In the genomic region with DNA sequence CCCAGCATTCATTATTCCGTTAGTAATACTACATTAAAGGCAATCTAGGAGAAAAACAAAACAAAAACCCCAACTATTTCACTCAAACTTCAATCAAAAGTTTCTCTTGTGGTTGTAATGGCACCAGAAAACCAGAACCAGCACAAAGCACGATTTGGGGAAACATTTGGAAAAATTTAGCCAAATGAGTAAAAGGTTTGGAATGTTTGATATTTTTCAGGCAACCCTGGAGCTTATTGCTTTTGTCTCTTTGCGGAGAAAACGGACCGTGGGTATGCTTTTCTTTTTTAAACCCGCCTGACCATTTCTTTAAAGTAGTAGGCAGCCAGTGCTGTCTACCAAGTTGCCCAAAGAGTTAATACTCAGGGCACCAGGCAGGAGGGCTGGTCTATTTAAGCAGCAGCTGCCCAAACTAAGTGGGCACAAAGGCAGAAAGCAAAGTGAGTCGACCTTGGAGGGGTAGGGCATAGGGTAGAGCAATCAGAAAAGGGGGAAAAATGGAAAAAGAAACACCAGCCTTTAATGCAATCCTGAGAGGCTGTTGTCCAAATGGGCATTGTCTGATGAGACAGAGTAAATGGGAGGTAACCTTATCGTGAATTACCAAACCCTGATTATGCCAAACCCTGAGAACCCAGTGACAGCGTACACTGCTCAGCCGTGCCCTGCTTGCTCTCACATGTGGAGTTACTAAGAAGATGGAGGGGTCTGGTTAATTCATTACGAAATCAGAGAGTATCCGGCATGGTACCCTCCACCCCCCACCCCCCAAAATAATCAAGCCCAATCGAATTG, we compare ENCODE assay signal across 8 mouse cellular contexts.
DNase-seq lines count a peak whose midpoint lies in the region; ATAC-seq lines count a peak whose summit lies in the region.

No protein-coding gene starts in this region.

- DNase-seq in kidney, postnatal 4 days, result peak; percentile 22 to 45
- no peak for DNase-seq in kidney, postnatal 10 days
- DNase-seq in urinary bladder, adult 2 months (ENCODE audit: low spot score), result no peak
- DNase-seq in layer of hippocampus, postnatal 36 days, result no peak
- no peak for DNase-seq in cerebellum, postnatal 36 days

- peak overlapping the region; percentile 92 for H3K27ac ChIP-seq in embryonic facial prominence, embryonic 15.5 days (replicated peaks)
- peak overlapping the region; percentile 71 for H3K27ac ChIP-seq in intestine, embryonic 16.5 days (ENCODE audit: low read length)
- peak overlapping the region; percentile 92 for H3K27ac ChIP-seq in neural tube, embryonic 13.5 days (replicated peaks)

- H3K36me3 ChIP-seq in embryonic facial prominence, embryonic 15.5 days, result no peaks in the 10 kb centered on the region
- no peaks in the 10 kb centered on the region for H3K36me3 ChIP-seq in intestine, embryonic 16.5 days (ENCODE audit: control insufficient read depth, insufficient read depth, low read length)
- H3K36me3 ChIP-seq in neural tube, embryonic 13.5 days, result no peaks in the 10 kb centered on the region

- H3K4me2 ChIP-seq in embryonic facial prominence, embryonic 15.5 days (replicated peaks), result peak overlapping the region; percentile 58
- peak overlapping the region; percentile 55 for H3K4me2 ChIP-seq in intestine, embryonic 16.5 days (ENCODE audit: low read depth, low read length)
- H3K4me2 ChIP-seq in neural tube, embryonic 13.5 days, result peak overlapping the region; percentile 71

- 8% methylated on average over 13 of the region's 13 CpGs for WGBS in embryonic facial prominence, embryonic 15.5 days
- WGBS in intestine, embryonic 16.5 days, result 34% methylated on average over 13 of the region's 13 CpGs
- WGBS in neural tube, embryonic 13.5 days, result 27% methylated on average over 13 of the region's 13 CpGs

- peaks cover 44% of the 10 kb centered on the region for H3K4me1 ChIP-seq in embryonic facial prominence, embryonic 15.5 days
- H3K4me1 ChIP-seq in intestine, embryonic 16.5 days (ENCODE audit: control insufficient read depth, insufficient read depth, low read length), result peaks cover 17% of the 10 kb centered on the region
- H3K4me1 ChIP-seq in neural tube, embryonic 13.5 days (replicated peaks), result peaks cover 76% of the 10 kb centered on the region

- H3K4me3 ChIP-seq in embryonic facial prominence, embryonic 15.5 days (replicated peaks), result peak overlapping the region; percentile 71
- peak overlapping the region; percentile 66 for H3K4me3 ChIP-seq in intestine, embryonic 16.5 days (ENCODE audit: low read length)
- peak overlapping the region; percentile 67 for H3K4me3 ChIP-seq in neural tube, embryonic 13.5 days

- H3K9me3 ChIP-seq in embryonic facial prominence, embryonic 15.5 days (replicated peaks), result no peaks in the 10 kb centered on the region
- no peaks in the 10 kb centered on the region for H3K9me3 ChIP-seq in intestine, embryonic 16.5 days (ENCODE audit: control insufficient read depth, low read length)
- no peaks in the 10 kb centered on the region for H3K9me3 ChIP-seq in neural tube, embryonic 13.5 days

- H3K27me3 ChIP-seq in embryonic facial prominence, embryonic 15.5 days, result no peaks in the 10 kb centered on the region
- H3K27me3 ChIP-seq in intestine, embryonic 16.5 days (replicated peaks; ENCODE audit: control insufficient read depth, insufficient read depth, low read length), result no peaks in the 10 kb centered on the region
- H3K27me3 ChIP-seq in neural tube, embryonic 13.5 days, result no peaks in the 10 kb centered on the region

- no peak for ATAC-seq in embryonic facial prominence, embryonic 15.5 days (ENCODE audit: insufficient number of reproducible peaks, low FRiP score, low TSS enrichment, low read depth)
- ATAC-seq in intestine, embryonic 16.5 days, result no peak
- ATAC-seq in neural tube, embryonic 13.5 days (ENCODE audit: low read depth), result no peak

- peak overlapping the region; percentile 70 for H3K9ac ChIP-seq in embryonic facial prominence, embryonic 15.5 days
- H3K9ac ChIP-seq in intestine, embryonic 16.5 days (ENCODE audit: low read depth, low read length), result peak overlapping the region; percentile 75
- H3K9ac ChIP-seq in neural tube, embryonic 13.5 days, result peak overlapping the region; percentile 87

Comparison
In these comparisons a context has a peak if more than half of its experiments do, and no peak if none do; other contexts are left out.
1. DNase-seq: peak in kidney, postnatal 4 days (2 of 2); none in kidney, postnatal 10 days (single experiment), urinary bladder, adult 2 months (single experiment), layer of hippocampus, postnatal 36 days (0 of 2) and cerebellum, postnatal 36 days (0 of 2).
2. Peak in every context shown above with its lines, with median percentiles within 50 percentile points of each other: H3K27ac ChIP-seq, H3K4me2 ChIP-seq, H3K4me3 ChIP-seq and H3K9ac ChIP-seq.